ENCODE assay signal across 8 mouse cellular contexts in the genomic region with DNA sequence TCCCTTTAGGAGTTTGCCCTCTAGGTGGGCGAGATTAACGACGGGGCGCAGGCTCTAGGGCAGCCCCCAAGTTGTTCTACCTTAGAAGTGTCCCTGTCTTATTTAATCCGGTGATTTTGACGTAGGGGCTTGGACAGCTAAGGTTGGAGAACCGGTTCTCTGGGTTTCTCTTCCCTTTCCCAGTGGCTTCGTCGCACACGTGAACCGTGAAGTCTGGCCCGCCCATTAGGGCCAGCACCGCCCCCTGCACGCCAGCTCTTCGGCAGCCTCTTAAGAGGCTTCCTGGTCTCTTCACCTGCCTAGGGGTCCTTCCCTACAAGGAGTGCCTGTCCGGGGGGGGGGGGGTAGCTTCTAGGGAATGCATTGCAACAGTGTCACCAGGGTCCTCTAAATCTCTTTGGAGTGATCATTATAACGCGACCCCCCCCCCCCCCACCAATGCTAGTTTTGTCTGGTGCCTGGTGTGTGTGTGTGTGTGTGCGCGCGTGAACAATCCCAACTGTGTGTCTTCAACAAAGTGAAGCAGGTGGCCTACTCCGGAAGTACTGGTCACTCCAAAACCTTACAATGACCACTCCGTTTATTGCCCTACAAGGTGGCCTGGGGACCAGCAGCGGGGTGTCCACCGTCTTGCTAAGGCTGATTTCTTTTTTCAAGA. TPM values are rescaled to one million over a fixed set of nuclear protein-coding genes. Genes with fewer than 3 reads are reported as not detected.
DNase-seq lines count a peak whose midpoint lies in the region; ATAC-seq and TF ChIP-seq lines count a peak whose summit lies in the region.

No protein-coding gene starts in this region.

- no peak overlapping the region for H3K9ac ChIP-seq in forebrain, embryonic 16.5 days (replicated peaks; ENCODE audit: low read depth, low read length)
- H3K9ac ChIP-seq in hindbrain, postnatal 0 days (replicated peaks; ENCODE audit: low read length): no peak overlapping the region
- no peak overlapping the region for H3K9ac ChIP-seq in liver, postnatal 0 days (replicated peaks)

- TF ChIP-seq EP300 in liver, postnatal 0 days (IDR thresholded peaks at IDR 0.05; ENCODE audit: low read depth): no peak

- 2% methylated on average over 25 of the region's 25 CpGs for WGBS in forebrain, embryonic 10.5 days
- 3% methylated on average over 25 of the region's 25 CpGs for WGBS in forebrain, embryonic 16.5 days
- WGBS in hindbrain, postnatal 0 days: 5% methylated on average over 25 of the region's 25 CpGs
- WGBS in liver, postnatal 0 days (ENCODE audit: insufficient replicate concordance): 7% methylated on average over 23 of the region's 25 CpGs

- no peak for TF ChIP-seq CTCF in hindbrain, postnatal 0 days (IDR thresholded peaks at IDR 0.05; ENCODE audit: low read depth)
- no peak for TF ChIP-seq CTCF in liver, postnatal 0 days (IDR thresholded peaks at IDR 0.05; ENCODE audit: low read depth)

- peaks cover 98% of the 10 kb centered on the region for H3K27me3 ChIP-seq in forebrain, embryonic 10.5 days (ENCODE audit: poor library complexity, severe bottlenecking)
- peaks cover 52% of the 10 kb centered on the region for H3K27me3 ChIP-seq in forebrain, embryonic 16.5 days (replicated peaks; ENCODE audit: control insufficient read depth, insufficient read depth, low read length)
- H3K27me3 ChIP-seq in hindbrain, postnatal 0 days (ENCODE audit: insufficient read depth, low read length): peaks cover 15% of the 10 kb centered on the region
- H3K27me3 ChIP-seq in liver, postnatal 0 days (ENCODE audit: insufficient read depth, low read length): peaks cover 43% of the 10 kb centered on the region

- H3K9me3 ChIP-seq in forebrain, embryonic 10.5 days: no peaks in the 10 kb centered on the region
- no peaks in the 10 kb centered on the region for H3K9me3 ChIP-seq in forebrain, embryonic 16.5 days (ENCODE audit: control insufficient read depth, low read length)
- no peaks in the 10 kb centered on the region for H3K9me3 ChIP-seq in hindbrain, postnatal 0 days (ENCODE audit: low read length)
- no peaks in the 10 kb centered on the region for H3K9me3 ChIP-seq in liver, postnatal 0 days (ENCODE audit: low read length)

- no peak overlapping the region for H3K4me2 ChIP-seq in forebrain, embryonic 16.5 days (ENCODE audit: low read length)
- peak overlapping the region; percentile 71 for H3K4me2 ChIP-seq in hindbrain, postnatal 0 days (ENCODE audit: low read depth, low read length)
- H3K4me2 ChIP-seq in liver, postnatal 0 days (ENCODE audit: low read depth, low read length): peak overlapping the region; percentile 88

- no peak overlapping the region for H3K27ac ChIP-seq in forebrain, embryonic 10.5 days
- no peak overlapping the region for H3K27ac ChIP-seq in forebrain, embryonic 16.5 days (ENCODE audit: low read length)
- 0 out of 2 replicates have a peak overlapping the region, but pooled peaks have one; percentile 90 for H3K27ac ChIP-seq in brown adipose tissue, adult 24 weeks (replicated peaks; ENCODE audit: low read depth, low read length)
- no peak overlapping the region for H3K27ac ChIP-seq in hindbrain, postnatal 0 days
- H3K27ac ChIP-seq in liver, postnatal 0 days (ENCODE audit: low read depth): no peak overlapping the region

- intact Hi-C loops in left cerebral cortex, postnatal 4 days (cut with DNase I): no loop called here

- peak; percentile 24 for DNase-seq in forebrain, embryonic 10.5 days (ENCODE audit: extremely low spot score, low spot score)
- no peak for DNase-seq in hindbrain, postnatal 0 days (ENCODE audit: low spot score)
- no peak for DNase-seq in liver, postnatal 0 days
- DNase-seq in gastrocnemius, adult 8-10 months (ENCODE audit: low spot score in 2 of 2): no peak
- DNase-seq in left cerebral cortex, postnatal 4 days: no peak

- H3K4me3 ChIP-seq in forebrain, embryonic 10.5 days: peak overlapping the region; percentile 55
- no peak overlapping the region for H3K4me3 ChIP-seq in forebrain, embryonic 16.5 days (replicated peaks; ENCODE audit: low read length)
- peak overlapping the region; percentile 58 for H3K4me3 ChIP-seq in brown adipose tissue, adult 24 weeks (ENCODE audit: insufficient read depth, low read depth, low read length)
- peak overlapping the region; percentile 2; the same call in 1 of the 2 replicates for H3K4me3 ChIP-seq in hindbrain, postnatal 0 days (ENCODE audit: low read length)
- peak overlapping the region; percentile 53 for H3K4me3 ChIP-seq in liver, postnatal 0 days (ENCODE audit: low read depth, low read length)

- peaks cover 70% of the 10 kb centered on the region for H3K4me1 ChIP-seq in forebrain, embryonic 10.5 days
- peaks cover 31% of the 10 kb centered on the region for H3K4me1 ChIP-seq in forebrain, embryonic 16.5 days (replicated peaks; ENCODE audit: control insufficient read depth, insufficient read depth, low read length)
- H3K4me1 ChIP-seq in brown adipose tissue, adult 24 weeks (ENCODE audit: control insufficient read depth, insufficient read depth, insufficient read length, low read length): peaks cover 16% of the 10 kb centered on the region
- peaks cover 13% of the 10 kb centered on the region; the same call in 1 of the 2 replicates for H3K4me1 ChIP-seq in hindbrain, postnatal 0 days (ENCODE audit: insufficient read depth, low read length)
- H3K4me1 ChIP-seq in liver, postnatal 0 days (ENCODE audit: insufficient read depth): peaks cover 35% of the 10 kb centered on the region

- H3K36me3 ChIP-seq in forebrain, embryonic 10.5 days (replicated peaks): peaks cover 8% of the 10 kb centered on the region
- H3K36me3 ChIP-seq in forebrain, embryonic 16.5 days (ENCODE audit: control insufficient read depth, insufficient read depth): no peaks in the 10 kb centered on the region
- H3K36me3 ChIP-seq in hindbrain, postnatal 0 days (ENCODE audit: insufficient read depth, low read length): no peaks in the 10 kb centered on the region
- H3K36me3 ChIP-seq in liver, postnatal 0 days (replicated peaks; ENCODE audit: insufficient read depth, low read length): no peaks in the 10 kb centered on the region; the same call in 1 of the 2 replicates

- ATAC-seq in forebrain, embryonic 16.5 days: no peak
- no peak for ATAC-seq in hindbrain, postnatal 0 days
- ATAC-seq in liver, postnatal 0 days: no peak
- peak; percentile 25 for ATAC-seq in neutrophil, adult 5-6 weeks (ENCODE audit: extremely low read depth, insufficient number of reproducible peaks, low FRiP score, poor library complexity, severe bottlenecking)

RNA-seq across cellular contexts. Expression of a gene that starts 2.0 kb away (rescaled TPM):
- 3.7 and 3.8 TPM in 2 replicates for polyA plus RNA-seq in forebrain, embryonic 10.5 days (2016; fragmentation: Nextera tagmentation; extraction: Ambion mirVana)
- polyA plus RNA-seq in forebrain, embryonic 16.5 days (2015; fragmentation: Nextera tagmentation; extraction: Ambion mirVana): 3.0 and 3.3 TPM in 2 replicates
- polyA plus RNA-seq in brown adipose tissue, adult 24 weeks (2012; ENCODE audit: insufficient read depth, insufficient read length, missing spikeins): 3.8 and 6.9 TPM in 2 replicates
- 7.7 and 12.2 TPM in 2 replicates for total RNA-seq in hindbrain, postnatal 0 days (2014; rRNA removed)
- 5.5 and 5.9 TPM in 2 replicates for polyA plus RNA-seq in hindbrain, postnatal 0 days (2015; fragmentation: Nextera tagmentation; extraction: Ambion mirVana)
- 3.2 and 3.3 TPM in 2 replicates for polyA plus RNA-seq in liver, postnatal 0 days (2015; fragmentation: Nextera tagmentation; extraction: Ambion mirVana)
- 59.8 and 81.4 TPM in 2 replicates for total RNA-seq in neutrophil, adult 5-6 weeks (2017)
- total RNA-seq in gastrocnemius, adult 8-10 months (2022): 1 to 10 TPM; 2.5 to 4.7 (median 4.4) TPM
- total RNA-seq in left cerebral cortex, postnatal 4 days (2021): 1 to 10 TPM; 4.7 to 5.1 TPM

RNA-seq across cellular contexts. Expression of a gene that starts 51.0 kb away (rescaled TPM):
- 8.4 TPM in 2 replicates for polyA plus RNA-seq in forebrain, embryonic 10.5 days (2016; fragmentation: Nextera tagmentation; extraction: Ambion mirVana)
- 10.3 and 11.3 TPM in 2 replicates for polyA plus RNA-seq in forebrain, embryonic 16.5 days (2015; fragmentation: Nextera tagmentation; extraction: Ambion mirVana)
- 13.4 and 14.6 TPM in 2 replicates for polyA plus RNA-seq in brown adipose tissue, adult 24 weeks (2012; ENCODE audit: insufficient read depth, insufficient read length, missing spikeins)
- 8.2 and 9.4 TPM in 2 replicates for total RNA-seq in hindbrain, postnatal 0 days (2014; rRNA removed)
- 4.9 and 6.3 TPM in 2 replicates for polyA plus RNA-seq in hindbrain, postnatal 0 days (2015; fragmentation: Nextera tagmentation; extraction: Ambion mirVana)
- polyA plus RNA-seq in liver, postnatal 0 days (2015; fragmentation: Nextera tagmentation; extraction: Ambion mirVana): 2.1 and 2.3 TPM in 2 replicates
- 28.5 and 29.7 TPM in 2 replicates for total RNA-seq in neutrophil, adult 5-6 weeks (2017)
- total RNA-seq in gastrocnemius, adult 8-10 months (2022): 10 to 100 TPM; 14.1 to 16.4 (median 15.1) TPM
- total RNA-seq in left cerebral cortex, postnatal 4 days (2021): 10 to 100 TPM; 13.8 to 14.8 TPM
